In genomic region chr11:7502045-7502444, GRCm38 (mm10) we compare ENCODE assay signal across 18 mouse cellular contexts.
A peak's percentile ranks its signal among the peaks of the same experiment; 100 is the strongest.
DNase-seq lines count a peak whose midpoint lies in the region; ATAC-seq and TF ChIP-seq lines count a peak whose summit lies in the region.
"Had no signal": no experiment of that assay in that cellular context is flagged by ENCODE, and none has a peak within 500 bp of the region (broad histone marks: within the 10 kb centered on the region; RNA-seq: fewer than 3 reads in every experiment).

No protein-coding gene starts in this region.

- H3K4me1 ChIP-seq in hindbrain, embryonic 15.5 days (replicated peaks), result no peaks in the 10 kb centered on the region
- no peaks in the 10 kb centered on the region for H3K4me1 ChIP-seq in hindbrain, embryonic 10.5 days (replicated peaks)
- H3K4me1 ChIP-seq: heart, embryonic 15.5 days had no signal

- TF ChIP-seq CTCF in gastrocnemius, adult 2 months (IDR thresholded peaks at IDR 0.05), result no peak

- no peaks in the 10 kb centered on the region for H3K9me3 ChIP-seq in hindbrain, embryonic 15.5 days
- H3K9me3 ChIP-seq in hindbrain, embryonic 10.5 days, result no peaks in the 10 kb centered on the region
- H3K9me3 ChIP-seq: embryonic facial prominence, embryonic 13.5 days; heart, embryonic 15.5 days; limb, embryonic 15.5 days had no signal

- H3K36me3 ChIP-seq in hindbrain, embryonic 15.5 days, result no peaks in the 10 kb centered on the region
- no peaks in the 10 kb centered on the region for H3K36me3 ChIP-seq in hindbrain, embryonic 10.5 days
- H3K36me3 ChIP-seq: embryonic facial prominence, embryonic 13.5 days; heart, embryonic 15.5 days; limb, embryonic 15.5 days had no signal

- no peak overlapping the region for H3K4me2 ChIP-seq in hindbrain, embryonic 15.5 days
- H3K4me2 ChIP-seq: embryonic facial prominence, embryonic 13.5 days; heart, embryonic 15.5 days; limb, embryonic 15.5 days had no signal

- no peak overlapping the region for H3K9ac ChIP-seq in hindbrain, embryonic 15.5 days
- H3K9ac ChIP-seq: embryonic facial prominence, embryonic 13.5 days; heart, embryonic 15.5 days; limb, embryonic 15.5 days had no signal

- H3K4me3 ChIP-seq in hindbrain, embryonic 15.5 days, result no peak overlapping the region
- H3K4me3 ChIP-seq in hindbrain, embryonic 10.5 days, result no peak overlapping the region
- no peak overlapping the region for H3K4me3 ChIP-seq in gastrocnemius, adult 2 months
- H3K4me3 ChIP-seq: embryonic facial prominence, embryonic 13.5 days; heart, embryonic 15.5 days; limb, embryonic 15.5 days had no signal

- no peak overlapping the region for H3K27ac ChIP-seq in hindbrain, embryonic 15.5 days (replicated peaks)
- no peak overlapping the region for H3K27ac ChIP-seq in hindbrain, embryonic 10.5 days
- no peak overlapping the region for H3K27ac ChIP-seq in gastrocnemius, adult 2 months
- H3K27ac ChIP-seq: embryonic facial prominence, embryonic 13.5 days; heart, embryonic 15.5 days; limb, embryonic 15.5 days had no signal

- no peaks in the 10 kb centered on the region for H3K27me3 ChIP-seq in hindbrain, embryonic 15.5 days
- no peaks in the 10 kb centered on the region for H3K27me3 ChIP-seq in hindbrain, embryonic 10.5 days (ENCODE audit: insufficient read depth, poor library complexity, severe bottlenecking)
- H3K27me3 ChIP-seq: CH12.LX; embryonic facial prominence, embryonic 13.5 days; heart, embryonic 15.5 days; limb, embryonic 15.5 days had no signal

- no peak for ATAC-seq in cerebellum, adult (ENCODE audit: insufficient number of reproducible peaks, low FRiP score, low TSS enrichment)
- ATAC-seq in hindbrain, embryonic 15.5 days (ENCODE audit: low FRiP score, low read depth), result peak; percentile 65

- DNase-seq in cerebellum, postnatal 10 days, result peak; percentile 84 to 89
- DNase-seq in hindbrain, embryonic 10.5 days (ENCODE audit: low spot score), result no peak
- DNase-seq in left cerebral cortex, postnatal 4 days, result peak; percentile 78
- no peak for DNase-seq in left cerebral cortex, postnatal 14 days (ENCODE audit: low spot score in 2 of 2)
- DNase-seq in retina, postnatal 1 day, result peak; percentile 61
- DNase-seq in gastrocnemius, adult 2 months, result no peak
- DNase-seq: cerebellum, adult 11-12 months; heart, adult 18-20 months; kidney, adult 8-10 months; lung, postnatal 10 days; spleen, adult 18-20 months; thymus, adult 2 months had no signal

- 61% methylated on average over 2 of the region's 2 CpGs for WGBS in hindbrain, embryonic 15.5 days
- WGBS in hindbrain, embryonic 10.5 days, result 80% methylated on average over 2 of the region's 2 CpGs

- intact Hi-C loops in left cerebral cortex, postnatal 4 days (cut with DNase I), result no loop called here
- intact Hi-C loops in left cerebral cortex, postnatal 14 days (cut with DNase I), result no loop called here
- intact Hi-C loops in gastrocnemius, adult 2 months (cut with DNase I), result no loop called here

Comparison
In these comparisons a context has a peak if more than half of its experiments do, and no peak if none do; other contexts are left out.
1. DNase-seq: peak in cerebellum, postnatal 10 days (2 of 2), left cerebral cortex, postnatal 4 days (single experiment) and retina, postnatal 1 day (single experiment); none in hindbrain, embryonic 10.5 days (single experiment), left cerebral cortex, postnatal 14 days (0 of 2) and gastrocnemius, adult 2 months (single experiment).